Mouse (Mus musculus): Measurements from ENCODE around the gene Spock2. TPM values are rescaled to one million over a fixed set of nuclear protein-coding genes. Genes with fewer than 3 reads are reported as not detected.
"Not testable (repeated sequence)": the region's sequence is repeated elsewhere in the genome, so short reads cannot be mapped to it uniquely, and the experiment has no call there.

The Spock2 gene
- polyA plus RNA-seq, 1 experiment from 2014 or later: 23.5 TPM

GRCm38 (mm10) chr10:60130504-60130903 lies 24.5 kb downstream of the Spock2 start:
- no peak for DNase-seq (ENCODE audit: low spot score)
- no peak overlapping the region for H3K4me2 ChIP-seq (ENCODE audit: low read length)
- no peak for ATAC-seq
- 82% methylated on average over 4 of the region's 4 CpGs for WGBS
- H3K9me3 ChIP-seq (replicated peaks; ENCODE audit: control insufficient read depth, low read length): no peaks in the 10 kb centered on the region
- H3K4me3 ChIP-seq (ENCODE audit: low read depth, low read length): no peak overlapping the region
- H3K27me3 ChIP-seq (replicated peaks; ENCODE audit: control insufficient read depth, insufficient read depth, low read length): no peaks in the 10 kb centered on the region
- no peak overlapping the region for H3K9ac ChIP-seq (ENCODE audit: low read length)
- no peaks in the 10 kb centered on the region for H3K4me1 ChIP-seq (ENCODE audit: control insufficient read depth, insufficient read depth, low read length)
- no peak overlapping the region for H3K27ac ChIP-seq (ENCODE audit: low read depth, low read length)
- peaks cover 8% of the 10 kb centered on the region; the same call in 1 of the 2 replicates for H3K36me3 ChIP-seq (ENCODE audit: control insufficient read depth, insufficient read depth, low read length)

GRCm38 (mm10) chr10:60133501-60133900 lies 27.5 kb downstream of the Spock2 start:
- Histone ChIP-seq H3K4me1 (ENCODE audit: control insufficient read depth, insufficient read depth, low read length) (no peaks in the 10 kb centered on the region), H3K27ac (ENCODE audit: low read depth, low read length) (no peak overlapping the region), H3K27me3 (replicated peaks; ENCODE audit: control insufficient read depth, insufficient read depth, low read length) (no peaks in the 10 kb centered on the region), H3K4me2 (ENCODE audit: low read length) (no peak overlapping the region), H3K36me3 (ENCODE audit: control insufficient read depth, insufficient read depth, low read length) (peaks cover 3% of the 10 kb centered on the region; the same call in 1 of the 2 replicates), H3K9ac (ENCODE audit: low read length) (no peak overlapping the region), H3K9me3 (replicated peaks; ENCODE audit: control insufficient read depth, low read length) (no peaks in the 10 kb centered on the region), H3K4me3 (ENCODE audit: low read depth, low read length) (no peak overlapping the region)
- ATAC-seq (no peak), DNase-seq (ENCODE audit: low spot score) (no peak)
- 35% methylated on average over 6 of the region's 6 CpGs for WGBS

DNA sequence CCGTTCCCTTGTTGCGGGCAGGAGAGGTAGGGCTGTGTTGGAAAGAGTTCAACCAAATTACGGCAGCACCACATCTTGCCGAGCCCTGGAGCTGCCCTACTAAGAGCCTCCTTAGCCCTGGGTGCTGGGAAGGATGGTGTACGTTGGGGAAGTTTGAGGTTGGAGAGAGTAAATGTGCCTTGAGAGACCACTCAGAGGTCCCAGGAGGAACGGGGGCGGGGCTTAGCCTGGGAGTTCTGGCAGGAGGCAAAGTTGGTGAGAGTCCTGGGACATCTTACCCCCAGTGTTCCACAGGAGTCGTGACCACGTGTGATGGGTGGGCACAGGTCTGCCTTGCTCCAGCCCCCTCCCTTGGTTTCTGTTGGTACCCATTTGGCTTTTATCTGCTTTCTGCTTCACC lies 28.2 kb downstream of the Spock2 start:
- H3K27ac ChIP-seq (ENCODE audit: low read depth, low read length): no peak overlapping the region
- no peak overlapping the region for H3K9ac ChIP-seq (ENCODE audit: low read length)
- H3K27me3 ChIP-seq (replicated peaks; ENCODE audit: control insufficient read depth, insufficient read depth, low read length): no peaks in the 10 kb centered on the region
- H3K4me2 ChIP-seq (ENCODE audit: low read length): no peak overlapping the region
- ATAC-seq (no peak), DNase-seq (ENCODE audit: low spot score) (no peak)
- H3K9me3 ChIP-seq (replicated peaks; ENCODE audit: control insufficient read depth, low read length): no peaks in the 10 kb centered on the region
- H3K4me1 ChIP-seq (ENCODE audit: control insufficient read depth, insufficient read depth, low read length): no peaks in the 10 kb centered on the region
- no peak overlapping the region for H3K4me3 ChIP-seq (ENCODE audit: low read depth, low read length)
- WGBS: 60% methylated on average over 9 of the region's 9 CpGs
- H3K36me3 ChIP-seq (ENCODE audit: control insufficient read depth, insufficient read depth, low read length): peaks cover 3% of the 10 kb centered on the region; the same call in 1 of the 2 replicates

DNA sequence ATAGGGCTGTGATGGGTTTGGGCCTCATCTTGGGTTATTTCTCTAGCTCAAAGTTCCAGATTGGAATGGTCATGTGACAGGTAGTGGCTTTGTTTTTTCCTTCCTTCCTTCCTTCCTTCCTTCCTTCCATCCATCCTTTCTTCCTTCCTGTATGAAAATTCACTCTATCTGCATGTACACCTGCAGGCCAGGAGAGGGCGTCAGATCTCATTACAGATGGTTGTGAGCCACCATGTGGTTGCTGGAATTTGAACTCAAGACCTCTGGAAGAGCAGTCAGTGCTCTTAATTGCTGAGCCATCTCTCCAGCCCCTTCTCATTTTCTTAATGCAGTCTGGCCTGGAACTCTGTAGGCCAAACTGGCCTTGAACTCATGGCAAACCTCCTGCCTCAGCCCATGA lies 30.0 kb downstream of the Spock2 start:
- ATAC-seq; H3K27me3 ChIP-seq (replicated peaks; ENCODE audit: control insufficient read depth, insufficient read depth, low read length); DNase-seq (ENCODE audit: low spot score); H3K4me2 ChIP-seq (ENCODE audit: low read length); H3K27ac ChIP-seq (ENCODE audit: low read depth, low read length); H3K9me3 ChIP-seq (replicated peaks; ENCODE audit: control insufficient read depth, low read length); H3K36me3 ChIP-seq (ENCODE audit: control insufficient read depth, insufficient read depth, low read length); H3K4me3 ChIP-seq (ENCODE audit: low read depth, low read length); H3K4me1 ChIP-seq (ENCODE audit: control insufficient read depth, insufficient read depth, low read length); H3K9ac ChIP-seq (ENCODE audit: low read length): not testable (repeated sequence)
- 59% methylated on average over 1 of the region's 1 CpGs for WGBS

DNA sequence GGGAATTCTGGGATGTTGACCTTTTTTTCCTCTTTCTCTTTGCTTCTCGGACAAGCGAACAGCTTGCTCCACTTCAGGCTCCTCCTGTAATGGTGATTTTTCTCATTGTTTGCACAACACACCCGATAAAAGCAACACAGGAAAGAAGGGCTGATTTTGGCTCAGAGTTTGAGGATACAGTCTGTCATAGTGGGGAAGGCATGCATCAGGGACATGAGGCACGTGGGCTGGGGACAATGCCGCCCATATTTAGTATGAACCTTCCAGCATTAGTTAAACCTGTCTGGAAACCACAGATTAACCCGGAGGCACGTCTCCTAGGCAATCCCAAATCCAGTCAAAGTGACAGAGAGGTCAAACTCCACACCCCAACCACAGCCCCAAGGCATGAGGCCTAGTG lies 30.9 kb downstream of the Spock2 start:
- H3K27me3 ChIP-seq (replicated peaks; ENCODE audit: control insufficient read depth, insufficient read depth, low read length): no peaks in the 10 kb centered on the region
- DNase-seq (ENCODE audit: low spot score): no peak
- H3K9me3 ChIP-seq (replicated peaks; ENCODE audit: control insufficient read depth, low read length): no peaks in the 10 kb centered on the region
- ATAC-seq: no peak
- WGBS: 76% methylated on average over 7 of the region's 7 CpGs
- H3K27ac ChIP-seq (ENCODE audit: low read depth, low read length): no peak overlapping the region
- H3K4me1 ChIP-seq (ENCODE audit: control insufficient read depth, insufficient read depth, low read length): no peaks in the 10 kb centered on the region
- H3K4me3 ChIP-seq (ENCODE audit: low read depth, low read length): no peak overlapping the region
- H3K4me2 ChIP-seq (ENCODE audit: low read length): no peak overlapping the region
- H3K36me3 ChIP-seq (ENCODE audit: control insufficient read depth, insufficient read depth, low read length): no peaks in the 10 kb centered on the region
- no peak overlapping the region for H3K9ac ChIP-seq (ENCODE audit: low read length)

DNA sequence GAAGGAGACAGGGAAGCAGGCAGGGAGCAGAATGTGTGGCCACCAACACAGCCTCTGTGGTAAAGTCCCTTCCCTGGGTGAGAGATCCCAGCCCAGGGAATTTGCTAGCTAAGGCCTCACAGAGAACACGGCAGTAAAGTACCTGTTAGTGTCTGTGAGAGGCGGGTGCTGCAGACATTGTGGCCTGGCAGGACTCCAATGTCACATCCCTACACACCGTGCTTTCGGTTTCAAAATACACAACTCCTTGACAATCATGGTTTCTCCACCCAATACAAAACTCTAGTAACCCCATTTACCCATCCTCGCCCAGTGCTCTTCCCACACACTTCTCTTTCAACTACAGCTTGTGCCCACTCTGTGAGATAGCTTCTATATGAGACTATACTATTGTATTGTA lies 32.7 kb downstream of the Spock2 start:
- no peak overlapping the region for H3K9ac ChIP-seq (ENCODE audit: low read length)
- no peak overlapping the region for H3K27ac ChIP-seq (ENCODE audit: low read depth, low read length)
- H3K36me3 ChIP-seq (ENCODE audit: control insufficient read depth, insufficient read depth, low read length): no peaks in the 10 kb centered on the region
- H3K9me3 ChIP-seq (replicated peaks; ENCODE audit: control insufficient read depth, low read length): no peaks in the 10 kb centered on the region
- no peak for ATAC-seq
- no peaks in the 10 kb centered on the region for H3K4me1 ChIP-seq (ENCODE audit: control insufficient read depth, insufficient read depth, low read length)
- no peak overlapping the region for H3K4me2 ChIP-seq (ENCODE audit: low read length)
- WGBS: 90% methylated on average over 5 of the region's 5 CpGs
- H3K27me3 ChIP-seq (replicated peaks; ENCODE audit: control insufficient read depth, insufficient read depth, low read length): no peaks in the 10 kb centered on the region
- DNase-seq (ENCODE audit: low spot score): no peak
- H3K4me3 ChIP-seq (ENCODE audit: low read depth, low read length): no peak overlapping the region

DNA sequence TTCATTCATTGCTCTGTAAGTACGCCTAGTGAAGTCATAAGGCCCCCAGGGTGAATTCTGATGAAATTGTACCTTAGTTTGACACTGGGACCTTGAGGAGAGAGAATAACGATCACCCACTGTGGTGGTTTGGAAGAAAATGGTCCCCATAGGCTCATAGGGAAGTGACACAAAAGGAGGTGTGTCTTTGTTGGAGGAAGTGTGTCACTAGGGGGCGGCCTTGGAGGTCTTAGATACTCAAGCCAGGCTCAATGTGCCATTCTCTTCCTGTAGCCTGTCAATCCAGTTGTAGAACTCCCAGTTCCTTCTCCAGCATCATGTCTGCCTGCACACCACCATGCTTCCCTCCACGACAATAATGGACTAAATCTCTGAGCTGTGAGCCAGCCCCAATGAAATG lies 34.7 kb downstream of the Spock2 start:
- H3K36me3 ChIP-seq (ENCODE audit: control insufficient read depth, insufficient read depth, low read length): no peaks in the 10 kb centered on the region

DNA sequence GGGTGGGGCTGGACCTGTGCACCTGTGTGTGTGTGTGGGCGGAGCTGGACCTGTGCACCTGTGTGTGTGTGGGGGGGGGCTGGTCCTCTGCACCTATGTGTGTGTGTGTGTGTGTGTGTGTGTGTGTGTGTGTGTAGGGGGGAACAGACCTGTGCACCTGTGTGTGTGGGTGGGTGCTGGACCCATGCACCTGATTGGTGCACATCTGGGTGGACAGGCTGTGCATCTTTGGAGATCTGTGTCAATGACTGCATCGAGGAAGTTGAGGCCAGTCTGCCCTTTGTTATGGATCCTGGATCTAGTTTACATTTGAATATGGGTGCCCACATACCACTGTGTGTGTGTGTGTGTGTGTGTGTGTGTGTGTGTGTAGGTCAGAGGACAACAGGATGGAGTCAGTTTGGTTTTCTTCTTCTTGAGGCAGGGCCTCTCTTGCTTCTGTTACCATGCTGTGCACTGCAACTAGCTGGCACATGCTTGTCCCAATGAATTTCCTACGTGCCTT lies 35.7 kb downstream of the Spock2 start:
- H3K9me3 ChIP-seq (replicated peaks; ENCODE audit: control insufficient read depth, low read length): no peaks in the 10 kb centered on the region
- H3K4me2 ChIP-seq (ENCODE audit: low read length): no peak overlapping the region
- WGBS: 82% methylated on average over 3 of the region's 3 CpGs
- H3K27me3 ChIP-seq (replicated peaks; ENCODE audit: control insufficient read depth, insufficient read depth, low read length): no peaks in the 10 kb centered on the region
- H3K4me3 ChIP-seq (ENCODE audit: low read depth, low read length): no peak overlapping the region
- ATAC-seq: no peak
- no peak overlapping the region for H3K9ac ChIP-seq (ENCODE audit: low read length)
- no peaks in the 10 kb centered on the region for H3K36me3 ChIP-seq (ENCODE audit: control insufficient read depth, insufficient read depth, low read length)
- no peaks in the 10 kb centered on the region for H3K4me1 ChIP-seq (ENCODE audit: control insufficient read depth, insufficient read depth, low read length)
- DNase-seq (ENCODE audit: low spot score): no peak
- H3K27ac ChIP-seq (ENCODE audit: low read depth, low read length): no peak overlapping the region

More for the DNA sequence above, 34.7 kb downstream of the Spock2 start:
- H3K4me1 ChIP-seq (ENCODE audit: control insufficient read depth, insufficient read depth, low read length): no peaks in the 10 kb centered on the region
- no peak overlapping the region for H3K27ac ChIP-seq (ENCODE audit: low read depth, low read length)
- 81% methylated on average over 4 of the region's 4 CpGs for WGBS
- no peak for ATAC-seq
- H3K4me3 ChIP-seq (ENCODE audit: low read depth, low read length): no peak overlapping the region
- no peak overlapping the region for H3K9ac ChIP-seq (ENCODE audit: low read length)
- no peak for DNase-seq (ENCODE audit: low spot score)
- H3K4me2 ChIP-seq (ENCODE audit: low read length): no peak overlapping the region
- no peaks in the 10 kb centered on the region for H3K27me3 ChIP-seq (replicated peaks; ENCODE audit: control insufficient read depth, insufficient read depth, low read length)
- no peaks in the 10 kb centered on the region for H3K9me3 ChIP-seq (replicated peaks; ENCODE audit: control insufficient read depth, low read length)

GRCm38 (mm10) chr10:60147510-60148047 lies 41.6 kb downstream of the Spock2 start:
- not testable (repeated sequence) for H3K27me3 ChIP-seq (replicated peaks; ENCODE audit: control insufficient read depth, insufficient read depth, low read length); H3K4me2 ChIP-seq (ENCODE audit: low read length); H3K9me3 ChIP-seq (replicated peaks; ENCODE audit: control insufficient read depth, low read length); H3K4me1 ChIP-seq (ENCODE audit: control insufficient read depth, insufficient read depth, low read length); H3K9ac ChIP-seq (ENCODE audit: low read length); H3K27ac ChIP-seq (ENCODE audit: low read depth, low read length); ATAC-seq; H3K36me3 ChIP-seq (ENCODE audit: control insufficient read depth, insufficient read depth, low read length); H3K4me3 ChIP-seq (ENCODE audit: low read depth, low read length); DNase-seq (ENCODE audit: low spot score)
- WGBS: 67% methylated on average over 10 of the region's 10 CpGs
